Mouse (Mus musculus) lung, postnatal 0 days (tissue): ENCODE results near the gene Gpr55. TPM values are rescaled to one million over a fixed set of nuclear protein-coding genes. Genes with fewer than 3 reads are reported as not detected.

Experiments used
- ATAC-seq: fragments of 200-750 bp; cut with Nextera tagmentation; 2 replicates; pipeline ENCODE4 v1.8.0; 2017; ENCODE audit warnings: moderate library complexity
- DNase-seq: peaks from one replicate; pipeline ENCODE4 v3.0.0-alpha.2; 2016; ENCODE audit warnings: low spot score
- H3K27ac ChIP-seq: fragments of 300-500 bp; sonication (generic); 2 replicates; pipeline ENCODE4 v1.5.1; 2014; ENCODE audit warnings: antibody characterized with exemption, mild to moderate bottlenecking, low read length, mixed read lengths
- H3K27me3 ChIP-seq: fragments of 300-500 bp; sonication (generic); replicated peaks from 2 replicates; pipeline ENCODE4 v1.6.1; 2014; ENCODE audit warnings: low read length, mixed read lengths; ENCODE audit not compliant: insufficient read depth
- H3K36me3 ChIP-seq: fragments of 300-500 bp; sonication (generic); 2 replicates; pipeline ENCODE4 v1.6.1; 2014; ENCODE audit warnings: low read length, mixed read lengths; ENCODE audit not compliant: insufficient read depth
- H3K4me1 ChIP-seq: fragments of 300-500 bp; sonication (generic); 2 replicates; pipeline ENCODE4 v1.6.1; 2014; ENCODE audit warnings: antibody characterized with exemption, low read depth, low read length, mixed read lengths; ENCODE audit not compliant: insufficient read depth
- H3K4me2 ChIP-seq: fragments of 300-500 bp; sonication (generic); replicated peaks from 2 replicates; pipeline ENCODE4 v1.6.1; 2014; ENCODE audit warnings: low read depth, mild to moderate bottlenecking, low read length, moderate library complexity, mixed read lengths
- H3K4me3 ChIP-seq: fragments of 300-500 bp; sonication (generic); 2 replicates; pipeline ENCODE4 v1.5.1; 2014; ENCODE audit warnings: low read depth, low read length
- H3K9ac ChIP-seq: fragments of 300-500 bp; sonication (generic); replicated peaks from 2 replicates; pipeline ENCODE4 v1.6.1; 2014; ENCODE audit warnings: low read depth, mild to moderate bottlenecking
- H3K9me3 ChIP-seq: fragments of 300-500 bp; sonication (generic); 2 replicates; pipeline ENCODE4 v1.6.1; 2016; ENCODE audit warnings: low read length, mixed read lengths
- CTCF ChIP-seq: IDR thresholded peaks from 2 replicates; pipeline ENCODE4 v1.5.1; 2016; ENCODE audit warnings: antibody characterized with exemption, mild to moderate bottlenecking
- EP300 ChIP-seq: IDR thresholded peaks from 2 replicates; pipeline ENCODE4 v1.6.1; 2016; ENCODE audit warnings: antibody characterized with exemption, mild to moderate bottlenecking, control low read depth
- WGBS: fragments of 180-500 bp; shearing (Covaris S2); extraction: QIAGEN DNeasy Blood & Tissue Kit; methylation state at CpG from one replicate; pipeline ENCODE4 v1.1.7; 2014; 5-methylcytosine and 5-hydroxymethylcytosine counted together
- polyA plus RNA-seq: library from polyadenylated mRNA; unstranded; fragments of >200 nt; fragmentation: Nextera tagmentation; extraction: Ambion mirVana; gene quantifications from 2 replicates; pipeline ENCODE4 v1.2.1, GENCODE M21; 2015

Gene Gpr55
- polyA plus RNA-seq, 1 experiment from 2014 or later, result 0.14 TPM

DNA sequence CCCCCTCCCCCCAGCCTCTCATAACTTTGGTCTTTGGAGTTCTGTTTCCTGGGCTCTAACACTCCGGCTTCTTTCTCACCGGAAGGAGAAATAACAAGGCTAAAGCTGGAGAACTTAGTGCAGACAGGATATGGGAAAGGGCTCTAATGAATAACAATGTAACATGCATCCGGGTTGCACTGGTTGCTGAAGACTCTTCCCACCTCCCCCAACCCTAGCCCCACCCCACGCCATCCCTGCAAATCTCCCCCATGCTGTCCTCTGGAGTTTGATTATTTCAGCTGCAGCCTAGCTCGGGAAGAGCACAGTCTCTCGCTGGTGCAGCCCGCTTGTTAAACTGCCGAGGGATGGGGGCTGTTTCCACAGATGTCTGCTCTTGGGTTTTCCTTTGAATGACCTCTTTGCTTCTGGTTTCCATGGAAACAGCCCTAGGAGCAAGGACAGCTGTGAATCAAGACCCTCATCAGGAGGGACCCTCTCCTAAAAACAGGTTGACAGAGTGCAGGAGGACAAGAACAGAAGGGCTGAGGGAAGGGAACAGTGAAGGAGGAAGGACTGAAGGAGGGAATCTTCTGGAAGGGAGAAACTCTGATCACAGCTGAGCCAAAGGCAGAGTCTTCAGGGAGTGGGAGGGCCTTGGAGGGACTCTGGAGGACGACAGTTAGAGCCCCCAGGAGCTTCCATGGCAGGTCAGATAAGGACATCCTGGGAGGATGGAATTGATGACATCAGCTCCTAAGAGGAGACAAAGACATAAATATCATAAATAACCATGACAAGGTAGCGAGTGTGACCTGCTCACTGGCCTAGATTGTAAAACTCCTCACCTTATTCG, 27.0 kb downstream of the Gpr55 start:
- Histone ChIP-seq H3K4me3 (no peak overlapping the region), H3K4me1 (no peaks in the 10 kb centered on the region), H3K9me3 (no peaks in the 10 kb centered on the region), H3K27ac (no peak overlapping the region), H3K4me2 (peak overlapping the region; percentile 6; the same call in 1 of the 2 replicates), H3K36me3 (no peaks in the 10 kb centered on the region), H3K27me3 (no peaks in the 10 kb centered on the region), H3K9ac (no peak overlapping the region)
- TF ChIP-seq EP300, result no peak
- TF ChIP-seq CTCF, result no peak
- ATAC-seq (peak; percentile 79), DNase-seq (peak; percentile 38)
- 12% methylated on average over 11 of the region's 11 CpGs for WGBS

DNA sequence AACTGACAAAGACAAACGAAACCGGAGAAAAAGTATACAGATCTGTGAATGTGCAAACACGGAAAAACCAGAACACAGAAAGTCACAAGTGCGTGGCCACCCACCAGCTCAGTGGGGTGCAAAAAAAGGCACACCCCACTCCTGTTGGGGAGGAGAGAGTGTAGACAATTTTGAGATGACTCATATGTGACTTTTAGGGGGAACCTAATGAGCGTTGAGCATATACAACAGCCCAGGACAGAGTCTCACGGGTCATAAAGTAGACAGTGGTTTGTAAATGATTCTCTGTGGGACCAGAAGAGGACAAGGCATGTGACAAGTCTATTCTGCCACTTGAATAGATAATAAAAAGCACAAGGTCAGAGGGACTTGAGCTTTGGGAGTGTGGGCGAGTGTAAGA, 27.6 kb downstream of the Gpr55 start:
- 5% methylated on average over 7 of the region's 7 CpGs for WGBS
- Histone ChIP-seq H3K9me3 (no peaks in the 10 kb centered on the region), H3K27me3 (no peaks in the 10 kb centered on the region), H3K4me2 (peak overlapping the region; percentile 6; the same call in 1 of the 2 replicates), H3K9ac (no peak overlapping the region), H3K36me3 (no peaks in the 10 kb centered on the region), H3K4me3 (no peak overlapping the region), H3K4me1 (no peaks in the 10 kb centered on the region), H3K27ac (no peak overlapping the region)
- DNase-seq (no peak), ATAC-seq (no peak)
- TF ChIP-seq CTCF, result no peak
- no peak for TF ChIP-seq EP300

DNA sequence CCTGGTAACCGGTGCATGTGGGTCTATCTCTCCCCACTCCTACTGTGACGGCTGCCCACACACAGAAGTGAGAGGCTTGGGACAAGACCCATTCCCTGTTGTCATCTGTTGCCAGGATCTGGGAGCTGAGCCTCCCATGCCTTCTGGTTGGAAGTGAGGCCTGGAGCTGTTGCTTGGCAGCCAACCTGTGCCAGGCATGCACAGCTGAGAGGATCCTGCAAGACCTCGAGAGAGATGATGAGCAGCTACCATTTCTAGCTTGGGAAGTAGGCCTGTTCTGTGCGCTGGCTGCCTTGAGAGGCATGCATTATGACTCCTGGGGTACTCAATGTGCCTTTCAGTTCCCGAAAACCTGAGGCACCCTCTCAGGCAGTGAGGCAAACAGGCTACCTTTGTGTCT, 29.6 kb downstream of the Gpr55 start:
- Histone ChIP-seq H3K9me3 (no peaks in the 10 kb centered on the region), H3K4me2 (no peak overlapping the region), H3K36me3 (no peaks in the 10 kb centered on the region), H3K27ac (no peak overlapping the region), H3K27me3 (no peaks in the 10 kb centered on the region), H3K4me1 (no peaks in the 10 kb centered on the region), H3K4me3 (no peak overlapping the region), H3K9ac (no peak overlapping the region)
- DNase-seq (no peak), ATAC-seq (no peak)
- WGBS, result 80% methylated on average over 5 of the region's 5 CpGs
- TF ChIP-seq EP300 (no peak), CTCF (no peak)

DNA sequence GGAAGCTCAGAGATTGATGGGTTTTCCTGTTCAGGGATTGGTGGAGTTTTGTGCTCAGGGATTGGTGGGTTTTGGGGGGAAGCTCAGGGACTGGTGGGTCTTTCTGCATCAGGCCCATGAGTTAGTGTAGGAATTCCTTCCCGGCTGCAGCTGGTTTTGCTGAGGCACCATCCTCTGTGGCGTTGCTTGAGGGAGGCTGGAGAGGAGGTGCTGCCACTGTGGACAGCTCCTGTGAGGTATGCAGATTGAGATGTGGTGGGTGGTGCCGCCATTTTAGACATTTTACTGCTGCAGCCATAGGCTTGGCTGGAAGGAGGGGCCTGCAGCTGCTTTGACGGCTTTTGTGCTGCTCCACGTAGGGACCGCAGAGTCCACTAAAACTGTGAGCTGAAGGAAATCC, 31.4 kb downstream of the Gpr55 start:
- DNase-seq (no peak), ATAC-seq (no peak)
- H3K4me3 ChIP-seq, result no peak overlapping the region
- no peak overlapping the region for H3K4me2 ChIP-seq
- 77% methylated on average over 6 of the region's 6 CpGs for WGBS
- H3K9me3 ChIP-seq, result no peaks in the 10 kb centered on the region
- H3K36me3 ChIP-seq, result no peaks in the 10 kb centered on the region
- TF ChIP-seq EP300, result no peak
- TF ChIP-seq CTCF, result no peak
- no peak overlapping the region for H3K27ac ChIP-seq
- H3K4me1 ChIP-seq, result no peaks in the 10 kb centered on the region
- no peak overlapping the region for H3K9ac ChIP-seq
- no peaks in the 10 kb centered on the region for H3K27me3 ChIP-seq

DNA sequence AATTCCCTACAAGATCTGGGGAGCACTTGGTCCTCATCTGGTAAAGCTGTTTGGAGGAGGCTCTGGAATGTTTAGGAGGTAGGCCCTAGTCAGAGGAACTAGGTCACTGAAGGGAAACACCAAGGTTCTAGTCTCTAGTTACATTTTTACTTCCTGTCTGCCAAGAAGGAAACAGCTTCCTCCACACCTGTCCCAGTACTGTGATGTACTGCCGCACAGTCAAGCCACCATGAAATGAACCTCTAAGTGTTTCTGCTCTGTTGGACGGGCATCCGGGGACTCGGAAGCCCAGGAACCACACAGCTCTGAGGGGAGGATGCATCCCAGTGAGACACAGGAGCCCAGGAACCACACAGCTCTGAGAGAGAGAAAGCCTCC, 32.1 kb downstream of the Gpr55 start:
- Histone ChIP-seq H3K27ac (no peak overlapping the region), H3K9me3 (no peaks in the 10 kb centered on the region), H3K4me3 (no peak overlapping the region), H3K27me3 (no peaks in the 10 kb centered on the region), H3K4me1 (no peaks in the 10 kb centered on the region), H3K9ac (no peak overlapping the region), H3K36me3 (no peaks in the 10 kb centered on the region), H3K4me2 (no peak overlapping the region)
- no peak for ATAC-seq
- 66% methylated on average over 4 of the region's 4 CpGs for WGBS
- TF ChIP-seq EP300, result no peak
- no peak for TF ChIP-seq CTCF
- DNase-seq, result no peak

DNA sequence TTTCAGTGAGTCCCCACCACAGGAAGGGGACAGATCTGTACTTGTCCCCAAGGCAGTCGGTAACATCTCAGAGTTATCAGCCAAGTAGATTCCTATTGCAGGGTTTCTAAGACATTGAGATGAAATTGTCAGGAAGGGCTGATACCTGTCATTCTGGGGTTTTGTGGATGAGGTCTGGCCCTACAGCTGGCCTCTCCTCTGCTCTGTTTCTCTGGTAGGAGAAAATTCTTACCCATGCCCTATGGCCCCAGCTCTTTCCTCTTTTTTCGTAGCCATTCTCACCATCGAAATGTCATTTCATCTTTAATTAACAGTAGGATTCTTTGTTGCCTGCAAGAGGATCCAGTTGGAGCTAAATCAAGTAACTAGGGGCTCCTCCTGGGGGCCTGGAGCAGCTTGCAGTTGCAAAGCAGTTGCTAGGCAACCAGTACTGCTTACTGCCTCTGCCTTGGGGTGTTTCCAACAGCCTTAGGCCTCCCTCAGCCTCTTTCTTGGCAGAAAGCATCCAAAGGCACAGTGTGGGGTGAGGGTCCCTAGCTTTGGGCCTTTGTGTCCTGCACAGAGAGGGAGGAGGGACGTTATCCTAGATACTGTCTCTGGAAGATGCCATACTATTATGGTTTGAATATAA, 32.6 kb downstream of the Gpr55 start, which contains the start of gene 4933407L21Rik:
4933407L21Rik (plus strand) TSS at position 427 of the 631 bp plus-strand sequence.
- Histone ChIP-seq H3K4me3 (no peak within 1 kb of the TSS), H3K9me3 (no peaks in the 10 kb centered on the region), H3K27me3 (no peaks in the 10 kb centered on the region), H3K4me2 (no peak within 1 kb of the TSS), H3K9ac (no peak within 1 kb of the TSS), H3K27ac (no peak within 1 kb of the TSS), H3K36me3 (no peaks in the 10 kb centered on the region), H3K4me1 (no peaks in the 10 kb centered on the region)
- TF ChIP-seq EP300, result no peak
- TF ChIP-seq CTCF, result no peak
- DNase-seq (peak; percentile 24), ATAC-seq (no peak)
- WGBS, result 64% methylated on average over 4 of the region's 4 CpGs
